Mouse (Mus musculus) heart, embryonic 15.5 days (tissue): ENCODE measurements around the gene Lpin2. TPM values are rescaled to one million over a fixed set of nuclear protein-coding genes. Genes with fewer than 3 reads are reported as not detected.

Experiments used
- ATAC-seq: fragments of 200-750 bp; cut with Nextera tagmentation; replicated peaks from 2 replicates; pipeline ENCODE4 v1.8.0; 2017; ENCODE audit warnings: low read depth, moderate TSS enrichment; ENCODE audit not compliant: insufficient number of reproducible peaks, insufficient read depth, low FRiP score
- H3K27ac ChIP-seq: fragments of 300-500 bp; sonication (generic); 2 replicates; pipeline ENCODE4 v1.5.1; 2015; ENCODE audit warnings: mild to moderate bottlenecking, inconsistent platforms
- H3K27me3 ChIP-seq: fragments of 300-500 bp; sonication (generic); 2 replicates; pipeline ENCODE4 v1.6.1; 2015; ENCODE audit warnings: inconsistent platforms
- H3K36me3 ChIP-seq: fragments of 300-500 bp; sonication (generic); 2 replicates; pipeline ENCODE4 v1.6.1; 2015; ENCODE audit warnings: mild to moderate bottlenecking, inconsistent platforms
- H3K4me1 ChIP-seq: fragments of 300-500 bp; sonication (generic); replicated peaks from 2 replicates; pipeline ENCODE4 v1.6.1; 2015; ENCODE audit warnings: inconsistent platforms
- H3K4me2 ChIP-seq: fragments of 300-500 bp; sonication (generic); 2 replicates; pipeline ENCODE4 v1.6.1; 2015; ENCODE audit warnings: inconsistent platforms, mild to moderate bottlenecking, moderate library complexity
- H3K4me3 ChIP-seq: fragments of 300-500 bp; sonication (generic); 2 replicates; pipeline ENCODE4 v1.5.1; 2015; ENCODE audit warnings: mild to moderate bottlenecking, inconsistent platforms
- H3K9ac ChIP-seq: fragments of 300-500 bp; sonication (generic); 2 replicates; pipeline ENCODE4 v1.6.1; 2015; ENCODE audit warnings: mild to moderate bottlenecking, inconsistent platforms
- H3K9me3 ChIP-seq: fragments of 300-500 bp; sonication (generic); replicated peaks from 2 replicates; pipeline ENCODE4 v1.6.1; 2016; ENCODE audit warnings: inconsistent platforms
- WGBS: fragments of 180-500 bp; shearing (Covaris S2); methylation state at CpG from one replicate; pipeline ENCODE4 v1.1.7; 2015; ENCODE audit warnings: mixed read lengths; 5-methylcytosine and 5-hydroxymethylcytosine counted together
- polyA plus RNA-seq: library from polyadenylated mRNA; unstranded; fragments of >200 nt; fragmentation: Nextera tagmentation; extraction: Ambion mirVana; gene quantifications from 2 replicates; pipeline ENCODE4 v1.2.1, GENCODE M21; 2015

Lpin2 gene
- polyA plus RNA-seq, 1 experiment from 2014 or later, result 12.3 TPM

GRCm38 (mm10) chr17:71268152-71268551 is 85.8 kb downstream of the Lpin2 start:
- Histone ChIP-seq H3K36me3 (no peaks in the 10 kb centered on the region; the same call in 1 of the 2 replicates), H3K27ac (peak overlapping the region; percentile 86), H3K9me3 (no peaks in the 10 kb centered on the region), H3K4me3 (no peak overlapping the region), H3K4me2 (no peak overlapping the region), H3K4me1 (peaks cover 53% of the 10 kb centered on the region), H3K9ac (no peak overlapping the region), H3K27me3 (no peaks in the 10 kb centered on the region)
- ATAC-seq, result no peak; the same call in 1 of the 2 replicates
- WGBS, result 49% methylated on average over 10 of the region's 10 CpGs

DNA sequence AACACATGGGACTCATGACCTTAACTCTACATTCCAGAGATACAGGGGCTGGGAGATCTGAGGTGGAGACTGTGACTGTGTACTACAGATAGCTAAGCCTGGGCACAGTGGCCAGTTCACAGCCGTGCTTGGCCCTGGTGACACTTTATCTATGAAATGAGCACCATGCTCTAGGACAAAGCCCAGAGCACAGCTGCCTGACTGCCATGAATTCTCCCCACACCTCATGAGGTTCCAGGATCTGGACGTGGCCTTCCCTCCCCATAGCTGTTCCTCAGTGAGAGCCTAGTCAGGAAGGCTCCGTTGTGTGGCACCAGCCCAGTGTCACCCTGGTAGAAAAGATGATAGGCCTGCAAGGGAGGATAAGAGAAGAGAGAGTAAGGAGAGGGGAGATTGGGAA is 86.2 kb downstream of the Lpin2 start:
- Histone ChIP-seq H3K4me3 (no peak overlapping the region), H3K27me3 (no peaks in the 10 kb centered on the region), H3K36me3 (no peaks in the 10 kb centered on the region; the same call in 1 of the 2 replicates), H3K4me1 (peaks cover 53% of the 10 kb centered on the region), H3K9me3 (no peaks in the 10 kb centered on the region), H3K27ac (peak overlapping the region; percentile 86), H3K4me2 (no peak overlapping the region), H3K9ac (no peak overlapping the region)
- WGBS, result 31% methylated on average over 3 of the region's 3 CpGs
- ATAC-seq, result peak; percentile 76; the same call in 1 of the 2 replicates

- Histone ChIP-seq H3K9ac (no peak overlapping the region), H3K36me3 (no peaks in the 10 kb centered on the region; the same call in 1 of the 2 replicates), H3K4me1 (peaks cover 20% of the 10 kb centered on the region), H3K9me3 (no peaks in the 10 kb centered on the region), H3K4me3 (no peak overlapping the region), H3K4me2 (no peak overlapping the region), H3K27ac (no peak overlapping the region), H3K27me3 (no peaks in the 10 kb centered on the region)
- ATAC-seq, result 0 out of 2 replicates have a peak, but pooled peaks have one; percentile 17
- 82% methylated on average over 12 of the region's 12 CpGs for WGBS
Observed at GRCm38 (mm10) chr17:71273901-71274300, 91.5 kb downstream of the Lpin2 start.

- Histone ChIP-seq H3K9me3 (no peaks in the 10 kb centered on the region), H3K4me1 (peaks cover 3% of the 10 kb centered on the region; the same call in 1 of the 2 replicates), H3K36me3 (no peaks in the 10 kb centered on the region; the same call in 1 of the 2 replicates), H3K4me2 (no peak overlapping the region), H3K9ac (no peak overlapping the region), H3K27me3 (no peaks in the 10 kb centered on the region), H3K4me3 (no peak overlapping the region), H3K27ac (no peak overlapping the region)
- WGBS, result 51% methylated on average over 10 of the region's 10 CpGs
- ATAC-seq, result no peak
Observed at GRCm38 (mm10) chr17:71276771-71277170, 94.4 kb downstream of the Lpin2 start.

GRCm38 (mm10) chr17:71277701-71278491 is 95.5 kb downstream of the Lpin2 start:
- H3K36me3 ChIP-seq, result no peaks in the 10 kb centered on the region; the same call in 1 of the 2 replicates
- H3K9me3 ChIP-seq, result no peaks in the 10 kb centered on the region
- no peak overlapping the region for H3K4me3 ChIP-seq
- no peaks in the 10 kb centered on the region for H3K27me3 ChIP-seq
- no peak overlapping the region for H3K9ac ChIP-seq
- H3K4me2 ChIP-seq, result no peak overlapping the region
- ATAC-seq, result no peak
- no peak overlapping the region for H3K27ac ChIP-seq
- WGBS, result 78% methylated on average over 6 of the region's 6 CpGs
- peaks cover 8% of the 10 kb centered on the region for H3K4me1 ChIP-seq

DNA sequence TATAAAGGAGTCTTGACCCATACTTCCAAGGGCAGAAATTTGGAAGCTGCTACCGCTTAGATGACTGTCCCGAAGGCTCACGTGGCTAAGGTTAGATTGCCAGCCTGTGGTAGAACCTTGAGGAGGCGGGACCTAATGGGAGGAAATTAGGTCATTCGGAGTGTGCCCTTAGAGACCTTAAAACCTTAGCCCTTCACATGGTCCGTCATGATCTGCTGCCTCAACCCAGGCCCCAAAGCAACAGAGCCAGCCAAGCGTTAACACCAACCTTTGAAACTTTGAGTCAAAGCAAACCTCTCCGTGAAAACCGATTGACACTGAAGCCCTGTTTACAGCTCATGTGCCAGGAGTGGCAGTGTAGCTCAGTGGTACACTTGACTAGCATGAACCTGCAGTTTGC is 100.4 kb downstream of the Lpin2 start:
- H3K27me3 ChIP-seq, result no peaks in the 10 kb centered on the region
- peaks cover 50% of the 10 kb centered on the region for H3K4me1 ChIP-seq
- no peaks in the 10 kb centered on the region for H3K9me3 ChIP-seq
- H3K9ac ChIP-seq, result no peak overlapping the region
- H3K4me3 ChIP-seq, result no peak overlapping the region
- no peaks in the 10 kb centered on the region for H3K36me3 ChIP-seq
- peak overlapping the region; percentile 75 for H3K27ac ChIP-seq
- no peak overlapping the region for H3K4me2 ChIP-seq
- no peak for ATAC-seq
- WGBS, result 83% methylated on average over 9 of the region's 9 CpGs

DNA sequence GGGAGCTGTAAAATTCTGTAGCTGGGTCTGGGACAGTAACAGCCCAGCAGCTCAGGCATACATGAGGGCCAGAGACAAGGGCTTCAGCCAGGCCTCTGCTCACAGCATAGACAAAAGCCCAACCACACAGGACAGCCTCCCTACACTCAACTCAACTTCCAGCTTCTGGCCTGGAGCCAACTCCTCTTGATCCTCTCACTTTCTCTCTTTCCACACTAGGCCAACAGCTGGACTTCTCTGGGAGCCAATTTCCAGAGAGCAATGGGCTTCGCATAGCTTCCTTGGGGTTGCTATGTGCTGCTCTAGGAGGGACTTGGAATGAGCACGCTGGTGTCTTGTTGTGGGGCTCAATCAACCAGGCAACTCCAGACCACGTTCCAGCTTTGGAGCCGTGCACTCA is 100.9 kb downstream of the Lpin2 start:
- Histone ChIP-seq H3K4me2 (no peak overlapping the region), H3K27ac (peak overlapping the region; percentile 75), H3K9me3 (no peaks in the 10 kb centered on the region), H3K4me3 (no peak overlapping the region), H3K27me3 (no peaks in the 10 kb centered on the region), H3K36me3 (no peaks in the 10 kb centered on the region), H3K4me1 (peaks cover 51% of the 10 kb centered on the region), H3K9ac (no peak overlapping the region)
- ATAC-seq, result peak; percentile 80
- 39% methylated on average over 4 of the region's 4 CpGs for WGBS

GRCm38 (mm10) chr17:71284890-71285289 is 102.5 kb downstream of the Lpin2 start:
- Histone ChIP-seq H3K4me1 (peaks cover 59% of the 10 kb centered on the region), H3K9me3 (no peaks in the 10 kb centered on the region), H3K4me3 (no peak overlapping the region), H3K36me3 (no peaks in the 10 kb centered on the region), H3K27me3 (no peaks in the 10 kb centered on the region), H3K27ac (peak overlapping the region; percentile 62), H3K4me2 (peak overlapping the region; percentile 19; the same call in 1 of the 2 replicates), H3K9ac (no peak overlapping the region)
- ATAC-seq, result no peak
- 10% methylated on average over 6 of the region's 6 CpGs for WGBS

DNA sequence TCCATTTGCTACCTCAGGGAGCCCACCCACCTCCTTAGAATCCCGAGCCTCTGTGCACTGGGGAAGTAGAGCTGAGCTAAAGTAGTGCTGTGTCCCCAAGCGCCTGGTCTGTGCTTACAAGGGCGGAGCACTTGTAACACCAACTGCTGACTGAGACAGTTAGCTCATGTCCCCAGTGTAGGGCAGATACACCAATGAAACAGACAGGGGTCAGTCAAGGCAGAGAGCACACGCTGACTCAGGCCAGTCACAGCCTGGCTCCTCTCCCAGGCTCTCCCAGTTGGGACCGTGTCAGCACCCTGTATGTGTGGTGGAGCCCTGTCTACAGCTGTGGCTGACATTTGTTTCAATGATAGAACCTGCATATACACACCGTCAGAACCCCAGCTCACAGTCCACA is 103.6 kb downstream of the Lpin2 start:
- H3K4me3 ChIP-seq, result no peak overlapping the region
- peak overlapping the region; percentile 62 for H3K27ac ChIP-seq
- no peak overlapping the region for H3K9ac ChIP-seq
- no peaks in the 10 kb centered on the region for H3K27me3 ChIP-seq
- peak; percentile 88 for ATAC-seq
- WGBS, result 34% methylated on average over 6 of the region's 6 CpGs
- no peak overlapping the region for H3K4me2 ChIP-seq
- no peaks in the 10 kb centered on the region for H3K9me3 ChIP-seq
- H3K36me3 ChIP-seq, result no peaks in the 10 kb centered on the region
- peaks cover 69% of the 10 kb centered on the region for H3K4me1 ChIP-seq

DNA sequence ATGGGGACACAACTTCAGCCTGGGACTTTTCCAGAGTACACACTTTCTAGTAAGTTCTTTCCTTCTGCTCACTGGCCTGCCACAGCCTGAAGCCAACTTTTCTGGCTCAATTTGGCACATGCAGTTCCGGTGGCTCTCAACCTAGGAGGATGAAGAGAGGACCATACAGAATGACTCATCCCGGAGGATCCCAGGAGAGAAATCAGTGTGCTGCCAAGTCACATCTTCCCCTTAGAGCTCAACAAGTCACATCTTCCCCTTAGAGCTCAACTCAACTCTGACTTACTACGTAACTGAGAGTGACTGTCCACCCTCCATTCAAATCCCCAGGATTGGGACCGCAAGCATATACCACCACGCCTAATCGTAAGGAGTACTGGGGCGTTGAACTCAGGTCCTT is 105.2 kb downstream of the Lpin2 start:
- H3K4me3 ChIP-seq, result no peak overlapping the region
- no peak overlapping the region for H3K27ac ChIP-seq
- H3K9me3 ChIP-seq, result no peaks in the 10 kb centered on the region
- no peaks in the 10 kb centered on the region for H3K27me3 ChIP-seq
- H3K9ac ChIP-seq, result no peak overlapping the region
- whole genome bisulfite sequencing, result 89% methylated on average over 7 of the region's 7 CpGs
- H3K4me1 ChIP-seq, result peaks cover 81% of the 10 kb centered on the region
- no peak for ATAC-seq
- H3K4me2 ChIP-seq, result no peak overlapping the region
- H3K36me3 ChIP-seq, result no peaks in the 10 kb centered on the region

DNA sequence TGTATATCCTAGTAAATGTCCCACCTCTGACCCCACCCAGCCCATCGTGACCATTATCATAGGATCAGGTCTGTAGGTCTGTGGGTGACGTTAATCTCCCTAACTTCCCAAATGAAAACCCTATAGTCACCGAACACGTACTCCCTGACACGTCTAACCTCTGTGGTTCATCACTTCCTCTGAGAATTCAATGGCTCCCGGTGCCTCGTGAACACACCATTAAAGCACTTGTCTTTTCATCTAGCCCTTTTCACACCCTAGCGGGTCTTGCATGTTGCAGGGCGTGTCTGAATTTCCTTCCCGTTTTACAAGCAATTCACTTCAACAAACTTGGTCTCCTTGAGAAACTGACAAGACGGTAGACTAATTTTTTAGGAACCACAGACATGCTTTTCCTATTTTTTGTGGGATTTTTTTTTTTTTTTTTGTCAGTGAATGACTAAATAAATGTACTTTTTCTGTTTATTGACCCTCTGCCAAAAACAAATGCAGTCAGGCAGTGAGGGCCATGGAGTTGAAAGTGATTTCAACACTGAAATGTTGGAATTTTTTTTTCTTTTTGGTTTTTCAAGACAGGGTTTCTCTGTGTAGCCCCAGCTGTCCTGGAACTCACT is 105.9 kb downstream of the Lpin2 start:
- no peak for ATAC-seq
- WGBS, result 81% methylated on average over 11 of the region's 11 CpGs
- no peaks in the 10 kb centered on the region for H3K9me3 ChIP-seq

More for the DNA sequence above, 105.9 kb downstream of the Lpin2 start:
- H3K27me3 ChIP-seq, result no peaks in the 10 kb centered on the region
- H3K36me3 ChIP-seq, result no peaks in the 10 kb centered on the region
- no peak overlapping the region for H3K27ac ChIP-seq
- no peak overlapping the region for H3K4me2 ChIP-seq
- no peak overlapping the region for H3K4me3 ChIP-seq
- H3K9ac ChIP-seq, result no peak overlapping the region
- H3K4me1 ChIP-seq, result peaks cover 81% of the 10 kb centered on the region
